Mouse (Mus musculus) adrenal gland, adult 2 months (tissue): ENCODE results near the gene Pomp. TPM values are rescaled to one million over a fixed set of nuclear protein-coding genes. Genes with fewer than 3 reads are reported as not detected.
"Not testable (repeated sequence)": the region's sequence is repeated elsewhere in the genome, so short reads cannot be mapped to it uniquely, and the experiment has no call there.

ENCODE experiments used
- DNase-seq: peaks from one replicate; pipeline ENCODE4 v3.0.0; 2021
- polyA plus RNA-seq: library from polyadenylated mRNA; depleted of rRNA; stranded (reverse); fragments of >200 nt; gene quantifications from 2 replicates; pipeline ENCODE4 v1.2.3, GENCODE M21; 2012
- total RNA-seq, 2 experiments: library from RNA; stranded (reverse); gene quantifications; 2 replicates each; pipeline ENCODE4 v1.2.3; 2021

Pomp gene
- total and polyA plus RNA-seq, 3 experiments, result 21.1 to 199 (median 187) TPM

DNA sequence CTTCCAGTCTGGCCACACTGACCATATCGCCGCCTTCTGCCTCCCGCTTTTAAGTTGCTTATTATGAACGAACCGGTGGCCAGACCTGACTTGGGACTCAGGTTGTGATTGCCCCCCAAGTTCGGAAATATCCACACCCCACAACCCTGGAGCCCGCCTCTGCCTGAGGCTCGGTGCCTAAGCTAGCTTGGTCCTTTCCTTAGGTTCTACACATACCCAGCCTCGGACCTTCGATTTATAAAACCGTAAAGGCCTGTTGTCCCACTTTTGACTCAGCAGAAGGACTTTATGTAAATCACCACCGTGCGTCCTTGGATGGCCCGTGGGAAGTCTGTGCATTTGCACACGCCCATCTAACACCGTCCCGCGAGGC is 199 bp upstream of the Pomp start:
- no peak for DNase-seq

GRCm38 (mm10) chr5:147868674-147869073 is 8.4 kb downstream of the Pomp start:
- DNase-seq, result no peak

GRCm38 (mm10) chr5:147869568-147869967 is 9.3 kb downstream of the Pomp start:
- DNase-seq, result no peak

GRCm38 (mm10) chr5:147870296-147870695 is 10.0 kb downstream of the Pomp start:
- no peak for DNase-seq

- no peak for DNase-seq
Observed at GRCm38 (mm10) chr5:147871091-147871820, 11.0 kb downstream of the Pomp start.

DNA sequence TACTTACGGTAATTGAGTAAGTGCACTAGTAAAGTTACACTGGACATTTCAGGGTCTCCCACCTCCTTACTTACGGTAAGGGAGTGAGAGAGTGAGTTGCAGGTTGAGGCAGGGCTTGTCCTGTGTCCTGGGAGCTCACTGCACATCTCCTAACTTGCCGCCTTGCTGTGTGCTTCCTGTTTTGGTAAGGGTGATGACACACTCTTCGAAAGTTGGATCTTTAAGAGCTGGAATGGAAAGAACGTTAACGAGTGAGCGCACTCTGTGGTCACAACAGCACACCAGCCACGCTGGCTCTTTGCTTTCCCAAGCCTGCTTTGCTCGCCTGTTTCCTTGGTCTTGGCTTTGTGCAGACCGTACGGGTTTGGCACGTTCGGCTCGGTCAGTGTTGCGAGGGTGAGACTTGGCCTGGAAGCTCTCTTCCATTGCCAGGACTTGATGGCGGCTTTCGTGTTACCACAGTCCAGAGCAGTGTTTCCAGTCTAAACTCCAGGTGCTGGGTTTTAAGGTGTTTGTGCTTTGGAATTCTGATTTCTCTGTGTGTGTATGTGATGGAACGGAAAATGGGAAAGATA is 14.3 kb downstream of the Pomp start:
- DNase-seq, result no peak

DNA sequence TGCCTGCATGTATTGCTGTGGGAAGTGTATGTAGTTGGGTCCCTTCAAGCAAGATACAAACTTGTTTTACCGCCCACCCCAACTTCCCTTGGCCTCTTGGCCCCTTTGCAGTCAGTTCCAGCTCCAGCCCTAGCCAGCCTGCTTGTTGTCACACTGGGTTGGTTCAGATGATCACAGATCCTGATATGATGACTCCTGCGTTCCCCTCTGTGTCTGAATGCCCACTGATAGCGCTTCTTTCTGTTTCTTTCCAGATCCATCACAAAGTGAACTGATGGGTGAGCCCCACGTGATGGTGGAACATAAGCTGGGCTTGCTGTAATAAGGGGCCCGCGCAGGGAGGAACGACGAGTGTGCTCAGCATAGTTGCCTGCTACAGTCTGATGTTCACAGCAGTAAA is 14.9 kb downstream of the Pomp start:
- no peak for DNase-seq

DNA sequence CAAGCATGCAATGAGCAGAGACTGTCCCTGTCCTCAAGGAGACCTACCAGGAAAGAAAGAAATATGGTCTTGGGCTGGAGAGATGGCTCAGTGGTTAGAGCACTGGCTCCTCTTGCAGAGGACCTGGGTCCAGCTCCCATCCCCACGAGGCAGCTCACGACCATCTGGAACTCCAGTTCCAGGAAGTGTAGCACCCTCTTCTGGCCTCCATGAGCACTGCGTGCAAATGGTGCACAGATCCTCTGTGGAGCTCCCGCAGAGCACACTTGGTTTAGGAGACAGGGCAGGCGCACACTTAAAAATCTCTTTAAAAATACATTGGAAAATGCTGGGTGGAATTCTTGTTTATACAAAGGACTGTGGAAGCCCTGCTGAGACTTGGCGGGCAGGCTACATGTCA is 17.3 kb downstream of the Pomp start:
- DNase-seq, result no peak

DNA sequence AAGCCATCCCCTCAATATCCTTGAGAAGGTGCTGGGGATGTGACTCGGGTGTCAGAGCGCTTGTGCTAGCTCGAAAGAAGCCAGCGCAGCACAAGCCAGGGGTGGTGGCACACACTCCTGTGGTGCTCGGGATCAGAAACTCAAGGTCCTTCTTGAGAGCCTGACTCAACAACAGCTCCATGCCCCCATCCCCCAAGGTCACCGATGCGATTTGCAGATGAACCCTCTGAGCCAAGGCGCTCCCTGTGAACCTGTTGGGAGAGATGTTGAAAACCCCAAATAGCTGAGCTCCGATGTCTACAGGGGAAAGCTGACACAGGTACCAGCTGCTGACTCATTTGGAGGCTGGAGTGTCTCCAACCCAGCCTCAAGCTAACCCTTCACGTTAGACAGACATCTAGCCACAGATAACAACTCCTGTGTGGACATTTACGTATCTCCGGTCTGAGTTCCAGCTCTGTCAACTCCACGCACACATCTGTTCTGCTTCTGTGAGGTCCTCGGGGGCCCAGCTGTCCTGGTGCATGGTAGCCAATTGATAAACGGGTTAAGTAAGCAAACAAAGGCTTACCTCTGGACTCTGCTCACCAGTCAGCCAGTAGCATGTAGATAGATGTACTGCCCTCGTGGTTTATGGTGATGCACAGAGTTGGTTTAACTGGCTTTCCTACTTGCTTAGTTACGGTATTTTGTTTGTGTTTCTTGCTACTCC is 19.9 kb downstream of the Pomp start:
- peak; percentile 43 for DNase-seq

GRCm38 (mm10) chr5:147883581-147883980 is 23.3 kb downstream of the Pomp start:
- peak; percentile 55 for DNase-seq

DNA sequence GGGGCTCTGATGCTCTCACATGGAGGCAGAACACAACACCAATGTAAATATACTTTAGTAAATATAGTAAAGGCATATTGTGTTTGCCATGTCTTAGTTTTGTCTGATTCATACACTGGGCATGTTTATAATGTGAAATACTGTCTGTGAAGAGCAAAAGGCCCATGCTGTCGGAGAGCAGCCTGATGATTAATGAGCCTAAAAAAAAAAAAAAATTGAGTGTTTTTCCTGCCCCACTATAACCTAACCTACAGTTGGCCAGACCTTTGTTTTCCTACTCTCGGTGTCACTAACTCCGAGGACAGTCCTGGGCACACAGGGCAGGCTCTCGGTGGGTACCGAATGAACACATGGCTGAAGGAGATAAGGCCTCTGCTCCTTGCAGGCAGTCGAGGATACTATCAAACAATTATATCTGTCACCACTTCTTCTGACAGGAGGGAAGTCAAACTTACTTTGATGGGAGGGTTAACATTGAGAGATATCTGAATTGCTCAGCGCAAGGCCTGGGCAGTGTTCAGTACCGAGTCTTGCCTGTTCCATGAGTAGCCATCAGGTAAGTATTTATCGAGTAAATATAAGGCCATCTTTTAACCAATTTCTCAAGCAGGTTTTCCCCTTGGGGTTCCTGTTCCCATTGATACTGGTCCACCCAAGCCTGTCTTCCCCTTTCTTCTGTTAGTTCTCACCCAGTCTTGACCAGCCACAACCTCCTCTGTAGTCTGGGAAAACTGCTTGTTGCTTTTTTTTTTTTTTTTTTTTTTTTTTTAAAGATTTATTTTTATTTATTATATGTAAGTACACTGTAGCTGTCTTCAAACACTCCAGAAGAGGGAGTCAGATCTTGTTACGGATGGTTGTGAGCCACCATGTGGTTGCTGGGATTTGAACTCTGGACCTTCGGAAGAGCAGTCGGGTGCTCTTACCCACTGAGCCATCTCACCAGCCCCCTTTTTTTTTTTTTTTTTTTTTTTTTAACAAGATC is 28.3 kb downstream of the Pomp start:
- no peak for DNase-seq

DNA sequence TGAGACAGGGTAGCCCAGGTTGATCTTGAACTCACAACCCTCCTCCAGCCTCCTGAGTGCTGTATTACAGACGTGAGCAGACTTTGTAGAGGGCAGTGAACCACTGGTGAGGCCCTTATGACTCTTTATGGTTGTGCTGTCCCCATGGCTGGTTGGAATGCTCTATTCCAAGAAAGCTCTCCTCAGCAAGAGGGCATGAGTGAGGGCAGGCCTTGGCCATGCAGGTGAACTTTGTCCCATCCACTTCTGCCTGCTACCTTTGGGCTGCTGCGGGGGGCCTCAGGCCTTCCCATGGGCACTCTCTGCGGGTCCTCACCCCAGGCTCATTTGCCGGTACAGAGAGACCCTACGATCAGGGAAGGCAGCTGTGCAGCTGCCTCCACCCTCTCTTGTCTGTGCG is 32.5 kb downstream of the Pomp start:
- no peak for DNase-seq

DNA sequence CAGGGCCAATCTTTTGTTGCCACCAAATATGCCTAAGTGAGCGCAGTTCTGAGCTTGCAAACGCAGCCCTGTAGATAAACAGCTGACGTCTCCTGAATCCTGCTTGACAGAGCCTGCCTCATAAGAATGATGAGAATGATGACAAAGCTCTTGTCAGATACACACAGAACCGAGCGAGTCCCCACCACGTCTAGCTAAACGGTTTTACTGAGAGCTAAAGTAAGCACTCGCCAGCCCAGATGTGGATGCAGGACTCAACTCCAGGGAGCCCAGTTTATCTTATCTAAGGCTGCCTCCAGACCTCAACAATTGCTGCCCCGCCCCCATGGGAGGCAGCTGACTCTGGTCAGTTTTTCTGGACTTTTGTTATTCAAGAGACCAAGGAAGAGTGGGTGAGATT is 32.9 kb downstream of the Pomp start:
- no peak for DNase-seq

DNA sequence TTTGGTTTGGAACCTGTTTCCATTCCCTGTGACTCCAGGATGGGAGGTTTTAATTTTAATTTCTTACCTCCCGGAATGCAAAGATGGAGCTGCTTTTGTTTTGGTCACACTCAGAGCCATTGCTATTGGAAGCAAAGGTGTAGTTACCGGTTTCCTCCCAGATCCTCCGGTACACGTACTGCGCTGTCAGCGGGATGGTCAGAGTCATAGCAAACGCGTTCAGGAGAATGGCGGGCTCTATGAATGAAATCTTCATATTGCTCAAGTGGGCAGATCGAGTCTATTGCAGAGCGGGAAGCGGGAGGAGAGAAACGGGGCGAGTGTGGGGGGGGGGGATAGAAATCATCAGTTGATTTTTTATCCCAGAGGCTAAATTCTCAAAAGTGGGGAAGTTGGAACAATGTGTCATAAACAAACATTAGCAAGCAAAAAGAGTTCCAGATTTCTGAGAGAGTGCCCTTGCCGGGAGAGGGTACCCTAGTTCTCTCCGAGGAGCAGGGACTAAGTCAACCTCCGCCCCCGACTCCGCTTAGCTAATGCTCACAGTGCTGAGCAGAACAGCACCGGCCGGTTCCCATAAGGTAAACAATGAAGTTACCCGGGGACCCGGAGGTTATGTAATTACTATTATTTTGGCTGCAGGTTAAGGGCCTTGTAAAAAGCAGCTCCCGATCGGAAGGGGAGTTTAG is 33.6 kb downstream of the Pomp start:
- no peak for DNase-seq

DNA sequence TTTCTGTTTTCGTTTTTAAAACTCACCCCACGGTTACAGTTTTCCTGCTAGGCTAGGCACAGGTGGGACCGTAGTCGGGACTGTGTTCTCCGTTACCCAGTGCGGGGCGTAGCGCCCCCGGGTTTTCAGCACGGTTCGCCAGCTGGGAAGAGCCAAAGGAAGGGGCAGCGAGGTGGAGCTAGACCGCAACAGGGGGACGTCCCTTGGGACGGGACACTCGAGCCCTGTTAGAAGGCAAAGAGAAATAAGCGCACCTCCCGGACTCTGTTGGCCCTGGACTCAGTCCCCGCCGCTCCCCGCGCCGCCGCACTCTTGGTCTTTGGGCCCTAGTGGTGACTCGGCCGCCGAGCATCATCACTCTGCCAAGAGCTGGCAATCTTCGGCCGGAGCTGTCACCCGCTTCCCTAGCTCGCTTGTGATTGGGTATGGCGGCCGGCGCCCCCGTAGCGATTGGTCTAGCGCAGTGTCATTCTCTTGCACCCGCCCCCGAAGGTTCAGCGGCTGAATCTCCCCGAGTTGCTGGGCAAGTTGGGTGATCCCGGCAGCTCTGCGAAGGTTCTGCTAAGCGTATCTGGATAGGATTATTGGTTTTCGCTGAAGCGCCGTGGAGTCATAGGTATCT is 34.3 kb downstream of the Pomp start, which contains the start of gene Slc46a3:
Slc46a3 (minus strand) TSS at position 361 of the 622 bp plus-strand sequence.
- peak; percentile 98 for DNase-seq

DNA sequence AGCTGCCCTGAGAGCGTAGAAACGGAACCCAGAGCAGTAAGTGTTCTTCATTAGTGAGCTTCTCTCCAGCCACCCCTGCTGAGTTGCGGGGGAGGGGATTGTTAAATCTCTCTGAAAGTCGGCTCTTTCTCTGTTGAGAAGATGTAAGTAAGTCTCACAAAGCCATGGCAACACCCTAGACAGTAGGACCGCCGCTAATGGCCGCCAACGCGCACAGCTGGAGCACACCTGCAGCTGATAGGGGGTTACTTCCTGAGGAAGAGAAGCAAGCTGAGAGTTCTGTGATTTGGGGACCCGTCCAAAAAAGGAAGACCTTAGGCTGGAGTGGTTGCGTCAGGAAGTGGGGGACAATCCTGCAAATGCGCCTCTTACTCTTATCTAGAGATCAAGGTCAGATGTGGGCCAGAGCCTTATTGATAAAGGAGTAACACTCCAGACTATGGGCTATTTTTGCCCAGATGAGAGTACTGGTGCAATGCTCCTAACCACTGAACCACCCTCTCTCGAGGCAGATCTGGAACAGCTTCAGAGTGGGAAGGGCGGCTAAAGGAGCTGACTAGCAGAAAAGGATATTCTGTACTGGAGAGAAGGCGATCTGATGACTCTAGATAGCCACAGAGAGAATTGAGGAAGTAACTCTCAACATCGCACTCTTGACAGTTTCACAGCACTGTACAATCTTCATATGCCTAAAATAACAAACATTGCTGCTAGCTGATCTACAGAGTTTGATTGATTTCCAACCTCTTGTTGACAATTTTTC is 35.4 kb downstream of the Pomp start:
- DNase-seq, result no peak

DNA sequence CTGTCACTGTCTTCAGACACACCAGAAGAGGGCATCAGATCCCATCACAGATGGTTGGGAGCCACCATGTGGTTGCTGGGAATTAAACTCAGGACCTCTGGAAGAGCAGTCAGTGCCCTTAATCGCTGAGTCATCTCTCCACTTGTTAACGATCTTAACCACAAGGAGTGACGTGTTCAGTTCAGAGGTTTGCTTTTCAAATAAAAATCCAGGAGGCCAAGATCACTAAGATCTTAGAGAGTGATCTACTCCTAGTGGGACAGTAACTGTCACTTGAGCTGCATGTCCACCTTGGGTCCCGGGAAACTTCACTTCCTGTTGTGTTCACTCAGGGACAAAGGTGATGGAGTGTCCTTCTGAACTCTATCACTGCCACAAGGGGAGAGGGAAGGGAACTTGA is 36.2 kb downstream of the Pomp start:
- DNase-seq, result not testable (repeated sequence)

DNA sequence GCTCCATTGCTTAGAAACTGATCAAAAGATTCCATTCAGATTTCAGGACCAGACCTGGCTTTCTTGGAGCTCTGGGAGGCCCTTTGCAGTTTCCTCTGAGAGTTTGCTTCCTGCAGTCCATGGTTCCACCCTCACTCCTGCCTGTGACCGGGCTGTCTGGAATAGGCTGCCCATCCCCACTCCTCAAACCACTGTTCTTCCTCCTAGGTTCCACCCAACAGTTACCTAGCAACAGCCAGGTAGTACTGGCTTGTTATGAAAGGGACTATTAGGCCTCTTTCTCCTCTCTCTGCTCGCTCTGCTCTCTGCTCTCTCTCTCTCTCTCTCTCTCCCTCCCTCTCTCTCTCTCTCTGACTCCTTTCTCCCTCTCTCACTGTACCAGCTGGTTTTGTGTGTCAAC is 38.0 kb downstream of the Pomp start:
- no peak for DNase-seq

DNA sequence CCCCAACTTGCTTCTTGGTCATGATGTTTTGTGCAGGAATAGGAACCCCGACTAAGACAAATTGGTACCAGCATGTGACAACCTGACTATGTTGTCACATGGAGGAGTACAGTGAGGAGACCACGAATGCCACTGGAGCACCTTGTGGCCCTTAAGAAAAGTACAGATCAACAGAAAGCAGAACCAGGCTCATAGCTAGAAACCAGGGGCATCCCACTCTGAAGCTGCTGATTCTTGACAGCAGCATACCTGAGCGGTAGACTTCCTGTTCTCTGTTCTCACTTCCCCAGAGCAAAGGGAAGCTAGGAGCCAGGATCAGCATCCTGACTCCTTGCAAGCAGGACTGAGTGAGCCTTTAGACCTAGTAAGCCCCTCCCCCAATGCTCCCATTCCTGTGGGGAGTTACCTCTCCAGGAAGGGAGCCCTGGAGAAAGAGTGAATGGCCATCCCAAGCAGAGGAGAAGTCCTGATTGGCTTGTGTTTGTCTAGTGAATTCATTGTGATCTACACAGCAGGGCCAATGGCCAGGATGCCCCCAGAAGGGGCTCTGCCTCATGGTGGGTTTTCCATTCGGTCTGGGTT is 38.8 kb downstream of the Pomp start:
- no peak for DNase-seq
